Mouse (Mus musculus) stomach, embryonic 16.5 days (tissue): ENCODE results near the gene Tarbp2. TPM values are rescaled to one million over a fixed set of nuclear protein-coding genes. Genes with fewer than 3 reads are reported as not detected.

Experiments
- ATAC-seq: fragments of 200-750 bp; cut with Nextera tagmentation; 2 replicates; pipeline ENCODE4 v1.8.0; 2017; ENCODE audit warnings: moderate number of reproducible peaks, moderate TSS enrichment; ENCODE audit not compliant: insufficient read depth, low FRiP score
- H3K27ac ChIP-seq: fragments of 300-500 bp; sonication (generic); 2 replicates; pipeline ENCODE4 v1.5.1; 2014; ENCODE audit warnings: low read length
- H3K27me3 ChIP-seq: fragments of 300-500 bp; sonication (generic); 2 replicates; pipeline ENCODE4 v1.6.1; 2014; ENCODE audit warnings: low read length, control low read depth, mixed read lengths; ENCODE audit not compliant: control insufficient read depth, insufficient read depth
- H3K36me3 ChIP-seq: fragments of 300-500 bp; sonication (generic); 2 replicates; pipeline ENCODE4 v1.6.1; 2014; ENCODE audit warnings: low read length; ENCODE audit not compliant: control insufficient read depth, insufficient read depth
- H3K4me1 ChIP-seq: fragments of 300-500 bp; sonication (generic); 2 replicates; pipeline ENCODE4 v1.6.1; 2014; ENCODE audit warnings: low read length, control low read depth, mixed read lengths; ENCODE audit not compliant: control insufficient read depth, insufficient read depth
- H3K4me2 ChIP-seq: fragments of 300-500 bp; sonication (generic); 2 replicates; pipeline ENCODE4 v1.6.1; 2014; ENCODE audit warnings: low read depth, low read length, mixed read lengths
- H3K4me3 ChIP-seq: fragments of 300-500 bp; sonication (generic); replicated peaks from 2 replicates; pipeline ENCODE4 v1.5.1; 2014; ENCODE audit warnings: mild to moderate bottlenecking, low read length
- H3K9ac ChIP-seq: fragments of 300-500 bp; sonication (generic); 2 replicates; pipeline ENCODE4 v1.6.1; 2014; ENCODE audit warnings: low read length
- H3K9me3 ChIP-seq: fragments of 300-500 bp; sonication (generic); replicated peaks from 2 replicates; pipeline ENCODE4 v1.6.1; 2016; ENCODE audit warnings: low read length, control low read depth; ENCODE audit not compliant: control insufficient read depth
- WGBS: fragments of 180-500 bp; shearing (Covaris S2); extraction: QIAGEN DNeasy Blood & Tissue Kit; methylation state at CpG from one replicate; pipeline ENCODE4 v1.1.7; 2014; 5-methylcytosine and 5-hydroxymethylcytosine counted together
- polyA plus RNA-seq: library from polyadenylated mRNA; unstranded; fragments of >200 nt; fragmentation: Nextera tagmentation; extraction: Ambion mirVana; gene quantifications from 2 replicates; pipeline ENCODE4 v1.2.1, GENCODE M21; 2015

Gene Tarbp2
- polyA plus RNA-seq, 1 experiment from 2014 or later = 87.0 TPM

- Histone ChIP-seq H3K27me3 (no peaks in the 10 kb centered on the region), H3K27ac (no peak overlapping the region), H3K9me3 (no peaks in the 10 kb centered on the region), H3K4me3 (no peak overlapping the region), H3K4me2 (no peak overlapping the region), H3K9ac (no peak overlapping the region), H3K4me1 (no peaks in the 10 kb centered on the region), H3K36me3 (peaks cover 34% of the 10 kb centered on the region)
- 83% methylated on average over 3 of the region's 3 CpGs for WGBS
- ATAC-seq = no peak
Observed at GRCm38 (mm10) chr15:102483136-102483535, 34.9 kb upstream of the Tarbp2 start.

- Histone ChIP-seq H3K4me1 (no peaks in the 10 kb centered on the region), H3K36me3 (peaks cover 43% of the 10 kb centered on the region), H3K27me3 (no peaks in the 10 kb centered on the region), H3K4me2 (no peak overlapping the region), H3K9ac (no peak overlapping the region), H3K27ac (no peak overlapping the region), H3K9me3 (no peaks in the 10 kb centered on the region), H3K4me3 (no peak overlapping the region)
- 88% methylated on average over 12 of the region's 12 CpGs for WGBS
- ATAC-seq = no peak
Observed at GRCm38 (mm10) chr15:102485853-102486252, 32.1 kb upstream of the Tarbp2 start.

- Histone ChIP-seq H3K36me3 (peaks cover 41% of the 10 kb centered on the region), H3K9ac (no peak overlapping the region), H3K4me3 (no peak overlapping the region), H3K9me3 (no peaks in the 10 kb centered on the region), H3K27ac (no peak overlapping the region), H3K4me1 (no peaks in the 10 kb centered on the region), H3K4me2 (no peak overlapping the region), H3K27me3 (no peaks in the 10 kb centered on the region)
- WGBS = 56% methylated on average over 1 of the region's 1 CpGs
- ATAC-seq = no peak
Observed at GRCm38 (mm10) chr15:102487664-102488063, 30.3 kb upstream of the Tarbp2 start.

GRCm38 (mm10) chr15:102498322-102498721 is 19.7 kb upstream of the Tarbp2 start:
- Histone ChIP-seq H3K27me3 (no peaks in the 10 kb centered on the region), H3K9ac (no peak overlapping the region), H3K27ac (no peak overlapping the region), H3K4me1 (no peaks in the 10 kb centered on the region), H3K4me2 (no peak overlapping the region), H3K4me3 (no peak overlapping the region), H3K9me3 (no peaks in the 10 kb centered on the region), H3K36me3 (peaks cover 43% of the 10 kb centered on the region)
- ATAC-seq = no peak
- 71% methylated on average over 3 of the region's 3 CpGs for WGBS

- Histone ChIP-seq H3K4me2 (no peak overlapping the region), H3K4me1 (no peaks in the 10 kb centered on the region), H3K27ac (no peak overlapping the region), H3K4me3 (no peak overlapping the region), H3K9me3 (no peaks in the 10 kb centered on the region), H3K27me3 (no peaks in the 10 kb centered on the region), H3K36me3 (peaks cover 38% of the 10 kb centered on the region), H3K9ac (no peak overlapping the region)
- WGBS = 63% methylated on average over 3 of the region's 3 CpGs
- ATAC-seq = no peak
Observed at GRCm38 (mm10) chr15:102499370-102499769, 18.6 kb upstream of the Tarbp2 start.

GRCm38 (mm10) chr15:102499851-102500250 is 18.1 kb upstream of the Tarbp2 start:
- WGBS = 89% methylated on average over 6 of the region's 6 CpGs
- no peak for ATAC-seq
- Histone ChIP-seq H3K27me3 (no peaks in the 10 kb centered on the region), H3K4me1 (no peaks in the 10 kb centered on the region), H3K36me3 (peaks cover 38% of the 10 kb centered on the region), H3K9ac (no peak overlapping the region), H3K27ac (no peak overlapping the region), H3K4me3 (no peak overlapping the region), H3K9me3 (no peaks in the 10 kb centered on the region), H3K4me2 (no peak overlapping the region)

GRCm38 (mm10) chr15:102500479-102500878 is 17.5 kb upstream of the Tarbp2 start:
- 90% methylated on average over 5 of the region's 5 CpGs for WGBS
- no peak for ATAC-seq
- Histone ChIP-seq H3K9ac (no peak overlapping the region), H3K27ac (no peak overlapping the region), H3K27me3 (no peaks in the 10 kb centered on the region), H3K4me2 (no peak overlapping the region), H3K36me3 (peaks cover 34% of the 10 kb centered on the region), H3K4me3 (no peak overlapping the region), H3K9me3 (no peaks in the 10 kb centered on the region), H3K4me1 (no peaks in the 10 kb centered on the region)

GRCm38 (mm10) chr15:102501084-102501814 is 16.7 kb upstream of the Tarbp2 start:
- Histone ChIP-seq H3K27me3 (no peaks in the 10 kb centered on the region), H3K27ac (no peak overlapping the region), H3K4me2 (no peak overlapping the region)

GRCm38 (mm10) chr15:102502254-102502840 is 15.6 kb upstream of the Tarbp2 start:
- H3K4me1 ChIP-seq = no peaks in the 10 kb centered on the region
- H3K27me3 ChIP-seq = no peaks in the 10 kb centered on the region
- no peak overlapping the region for H3K4me2 ChIP-seq
- no peak overlapping the region for H3K27ac ChIP-seq
- no peak overlapping the region for H3K4me3 ChIP-seq
- WGBS = 55% methylated on average over 9 of the region's 9 CpGs
- H3K36me3 ChIP-seq = peaks cover 34% of the 10 kb centered on the region
- H3K9me3 ChIP-seq = no peaks in the 10 kb centered on the region
- H3K9ac ChIP-seq = no peak overlapping the region
- 0 out of 2 replicates have a peak, but pooled peaks have one; percentile 20 for ATAC-seq

More at GRCm38 (mm10) chr15:102501084-102501814, 16.7 kb upstream of the Tarbp2 start:
- Histone ChIP-seq H3K36me3 (peaks cover 34% of the 10 kb centered on the region), H3K9me3 (no peaks in the 10 kb centered on the region), H3K4me3 (no peak overlapping the region), H3K9ac (no peak overlapping the region), H3K4me1 (no peaks in the 10 kb centered on the region)
- ATAC-seq = no peak; the same call in 1 of the 2 replicates
- WGBS = 83% methylated on average over 19 of the region's 19 CpGs
